Mouse (Mus musculus) mouse embryonic stem cell (cell line): ENCODE results near the gene Mucl3.

ENCODE experiments used
- in situ Hi-C, 2 experiments: fragments of 300-500 bp; cut with MboI; formaldehyde crosslinking; loops; 1 replicate in 1 of 2; 3 replicates in 1 of 2; pipeline ENCODE4 v1.14.3; 2019 to 2020; ENCODE audit warnings: low sequenced_read_pairs in 2 of 2, low pct_unique_long_range_greater_than_20kb in 1 of 2, mixed read lengths in 1 of 2; ENCODE audit not compliant: unreplicated experiment in 1 of 2

The Mucl3 gene

DNA sequence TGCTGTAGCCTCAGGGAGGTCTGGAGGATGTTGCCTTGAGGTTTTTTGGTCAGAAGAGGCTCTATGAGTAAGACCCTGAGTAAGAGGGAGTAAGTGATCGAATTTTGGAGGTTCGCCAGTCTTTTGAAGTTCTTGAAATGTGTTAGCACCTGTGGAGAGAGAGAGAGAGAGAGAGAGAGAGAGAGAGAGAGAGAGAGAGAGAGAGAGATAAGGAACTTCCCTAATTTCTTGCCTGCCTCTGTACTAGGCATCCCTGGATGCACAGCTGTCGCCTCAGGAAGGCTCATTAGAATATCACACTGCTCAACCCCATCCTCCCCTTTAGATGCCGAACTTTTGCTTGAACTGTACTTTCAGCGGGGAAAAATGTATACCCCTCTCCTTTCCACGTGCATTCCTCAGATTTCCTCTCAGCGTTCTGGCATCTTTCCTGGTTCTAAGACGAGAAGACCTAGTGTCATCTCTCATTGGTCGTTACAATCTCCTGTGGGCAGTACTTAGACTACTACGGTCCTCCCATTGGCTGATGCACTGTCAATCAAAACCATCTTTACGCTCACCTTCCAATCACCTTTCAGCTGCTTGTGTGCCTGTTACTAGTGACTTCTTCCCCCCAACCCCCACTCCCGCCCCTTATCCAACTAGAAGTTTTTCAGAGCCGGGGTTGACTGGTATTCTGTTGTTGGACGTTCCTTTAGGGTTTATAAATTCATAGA is 4.9 kb downstream of the Mucl3 start:
- in situ Hi-C loops: no loop called here

DNA sequence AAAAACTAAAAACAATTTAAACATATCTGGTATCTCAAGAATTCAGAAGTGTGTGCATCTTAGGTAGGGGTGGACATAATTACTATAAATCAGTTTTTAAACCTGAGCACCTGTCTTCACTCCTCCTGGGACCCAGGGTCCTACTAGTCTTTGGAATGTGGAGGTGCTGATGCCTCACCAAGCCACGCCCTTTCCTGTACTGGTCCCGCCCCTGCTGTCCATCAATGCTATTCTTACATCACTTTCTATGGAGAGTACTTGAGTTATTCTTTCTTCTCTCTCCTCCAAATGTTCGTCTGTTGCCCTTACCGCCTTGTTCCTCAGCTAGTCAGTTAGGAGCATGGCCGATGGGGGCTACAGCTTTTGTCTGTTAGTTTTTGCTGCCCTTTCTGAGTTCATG is 7.1 kb downstream of the Mucl3 start:
- in situ Hi-C loops: no loop called here

DNA sequence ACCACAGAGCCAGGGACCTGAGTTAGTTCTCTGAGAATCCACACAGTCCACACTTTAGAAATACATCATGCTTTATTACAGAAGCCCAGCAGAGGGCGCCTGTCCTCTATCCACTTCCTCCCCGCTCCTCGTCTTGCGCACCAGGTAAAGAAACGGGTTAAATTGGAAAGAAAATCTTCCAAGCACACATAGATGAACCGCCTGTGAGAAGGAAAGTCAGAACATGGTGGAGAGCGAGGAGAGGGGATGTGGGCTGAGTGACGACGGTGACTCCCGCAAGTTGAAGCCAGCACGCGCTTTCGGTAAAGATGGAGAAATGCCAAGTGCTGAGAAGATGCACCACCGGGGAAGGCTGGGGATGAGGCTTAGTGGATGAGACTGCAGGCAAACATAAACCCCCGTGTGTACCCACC is 7.8 kb downstream of the Mucl3 start:
- in situ Hi-C loops: no loop called here

DNA sequence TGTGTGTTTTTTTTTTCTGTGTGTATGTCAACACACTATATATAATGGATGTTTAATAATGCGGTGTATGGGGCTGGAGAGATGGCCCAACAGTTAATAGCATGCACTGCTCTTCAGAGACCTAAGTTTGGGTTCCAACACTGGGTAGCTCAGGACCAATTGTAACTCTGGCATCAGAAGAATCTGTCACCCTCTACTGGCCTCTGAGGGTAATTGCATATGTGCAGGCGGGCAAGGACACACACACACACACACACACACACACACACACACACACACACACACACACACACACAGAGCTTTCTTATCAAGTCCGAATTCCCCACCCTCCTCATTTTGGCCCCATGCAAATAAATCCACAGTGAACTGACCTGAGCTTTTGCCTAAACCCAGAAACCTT is 8.3 kb downstream of the Mucl3 start:
- in situ Hi-C loops: no loop called here

DNA sequence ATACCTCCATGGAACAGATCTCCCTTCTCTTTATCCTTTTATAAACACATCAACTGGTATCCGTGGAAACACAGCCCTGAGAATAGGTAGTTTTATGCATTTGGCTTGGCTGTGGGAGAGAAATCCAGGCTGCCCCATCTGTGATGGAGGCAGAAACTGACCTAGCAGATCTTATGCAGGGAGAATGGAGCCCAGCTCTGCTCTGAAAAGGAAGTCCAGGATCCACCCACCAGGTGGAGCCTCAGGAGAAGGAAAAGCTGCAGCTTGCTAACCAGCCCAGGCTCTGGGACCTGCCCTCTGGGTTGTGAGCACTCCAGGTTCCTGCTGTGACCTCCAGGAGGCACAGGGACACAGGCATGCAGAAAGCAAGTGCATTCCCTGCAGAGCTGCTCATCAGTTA is 9.5 kb downstream of the Mucl3 start:
- in situ Hi-C loops: no loop called here

DNA sequence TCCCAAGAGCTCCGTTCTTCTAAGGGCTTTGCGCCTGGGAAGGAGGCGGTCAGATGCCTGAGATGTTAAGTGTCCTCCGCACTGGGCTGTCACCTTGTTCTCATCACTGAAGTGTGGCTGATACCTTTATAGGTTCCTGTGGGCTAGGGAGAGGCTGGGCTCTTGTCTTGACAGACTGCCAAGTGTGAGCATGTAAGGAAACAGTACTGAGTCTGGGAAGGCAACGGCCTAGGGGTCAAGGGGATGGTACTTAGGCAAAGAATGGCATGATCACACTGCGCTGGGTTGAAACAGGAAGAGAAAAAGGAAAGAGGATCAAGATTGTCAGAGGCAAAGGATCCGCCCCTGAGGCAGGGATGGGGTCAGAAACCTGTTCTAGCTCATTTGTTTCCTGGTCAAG is 17.0 kb downstream of the Mucl3 start, which contains the start of gene Gm9573:
Gene Gm9573, minus strand, starts transcription at position 101 of the 400 bp plus-strand sequence.
- in situ Hi-C loops: no loop called here

DNA sequence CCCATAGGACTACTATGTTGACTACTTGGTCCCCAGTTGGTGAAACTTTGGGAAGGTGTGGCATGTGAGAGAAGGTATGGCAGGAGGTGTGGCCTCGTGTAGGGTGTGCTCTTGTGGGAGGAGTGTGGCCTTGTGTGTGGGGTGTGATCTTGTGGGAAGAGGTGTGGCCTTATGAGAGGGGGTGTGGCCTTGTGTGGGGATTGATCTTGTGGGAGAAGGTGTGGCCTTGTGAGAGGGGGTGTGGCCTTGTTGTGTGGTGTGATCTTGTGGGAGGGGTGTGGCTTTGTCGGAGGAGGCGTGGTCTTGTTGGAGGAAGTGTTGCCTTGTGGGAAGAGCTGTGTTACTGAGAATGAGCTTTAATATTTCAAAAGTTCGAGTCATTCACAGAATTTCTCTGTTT is 26.4 kb downstream of the Mucl3 start:
- in situ Hi-C loops: no loop called here

DNA sequence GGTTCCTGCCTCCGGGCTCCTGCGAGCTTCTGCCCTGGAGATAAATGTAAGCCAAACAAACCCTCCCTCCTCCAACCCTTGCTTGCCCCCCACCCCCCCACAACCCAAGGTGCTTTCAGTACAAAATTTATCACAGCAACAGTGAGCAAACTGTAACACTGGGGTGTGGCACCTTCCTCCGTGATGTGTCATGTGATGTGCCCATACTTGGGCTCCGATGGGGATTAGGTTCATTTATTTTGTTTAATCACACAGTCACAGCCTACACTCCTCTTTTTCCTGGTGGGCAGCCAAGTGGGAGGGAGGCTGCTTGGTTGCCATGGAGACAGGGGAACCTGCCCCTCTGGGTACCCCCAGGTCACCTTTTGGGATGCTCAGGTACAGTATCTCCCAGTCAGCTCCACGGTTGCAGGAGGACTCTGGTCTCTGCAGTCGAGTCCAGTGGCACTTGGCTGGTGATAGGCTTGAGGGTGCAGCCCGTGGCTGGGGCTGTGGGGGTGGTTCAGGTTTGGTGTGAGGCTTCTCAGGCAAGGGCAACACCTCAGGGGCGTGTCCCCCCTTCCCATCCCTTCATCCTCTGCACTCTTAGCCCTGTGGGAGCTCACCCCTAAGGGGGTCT is 41.6 kb downstream of the Mucl3 start:
- in situ Hi-C loops: no loop called here

DNA sequence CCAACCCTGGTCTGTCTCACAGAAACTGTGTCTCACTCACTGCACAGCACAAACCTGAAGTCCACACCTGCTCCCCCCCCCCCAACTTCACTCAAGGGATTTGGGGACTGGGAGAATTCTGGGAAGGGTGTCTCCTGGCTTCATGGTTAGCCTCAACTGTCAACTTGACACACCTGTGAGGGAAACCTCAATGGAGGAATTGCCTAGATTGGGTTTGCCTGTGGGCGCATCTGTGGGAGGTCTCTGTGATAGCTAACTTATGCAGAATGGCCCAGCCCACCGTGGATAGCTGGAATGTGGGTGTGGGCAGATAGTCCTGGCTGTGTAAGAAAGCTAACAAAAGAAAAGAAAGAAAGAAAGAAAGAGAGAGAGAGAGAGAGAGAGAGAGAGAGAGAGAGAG is 42.2 kb downstream of the Mucl3 start, which contains the start of gene Sfta2:
Gene Sfta2, plus strand, starts transcription at position 301 of the 400 bp plus-strand sequence.
- in situ Hi-C loops: no loop called here

DNA sequence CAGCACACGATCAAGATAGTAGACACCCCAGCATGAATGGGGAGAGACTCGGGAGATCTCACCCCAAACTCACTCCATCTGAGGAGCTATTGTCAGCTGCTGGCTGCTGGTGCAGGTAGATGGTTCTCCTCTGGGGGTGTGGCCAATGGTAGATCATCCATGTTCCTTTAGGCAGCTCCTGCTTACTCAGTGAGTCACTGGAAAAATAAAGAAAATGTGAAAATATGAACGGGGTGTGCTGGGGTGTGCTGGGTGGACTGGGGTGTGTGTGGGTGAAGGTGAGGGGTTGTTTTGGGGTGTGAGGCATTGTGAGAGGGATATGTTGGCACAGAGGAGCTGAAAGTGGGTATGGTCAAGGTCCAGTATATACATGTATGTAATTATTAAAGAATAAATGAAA is 46.1 kb downstream of the Mucl3 start:
- in situ Hi-C loops: no loop called here

DNA sequence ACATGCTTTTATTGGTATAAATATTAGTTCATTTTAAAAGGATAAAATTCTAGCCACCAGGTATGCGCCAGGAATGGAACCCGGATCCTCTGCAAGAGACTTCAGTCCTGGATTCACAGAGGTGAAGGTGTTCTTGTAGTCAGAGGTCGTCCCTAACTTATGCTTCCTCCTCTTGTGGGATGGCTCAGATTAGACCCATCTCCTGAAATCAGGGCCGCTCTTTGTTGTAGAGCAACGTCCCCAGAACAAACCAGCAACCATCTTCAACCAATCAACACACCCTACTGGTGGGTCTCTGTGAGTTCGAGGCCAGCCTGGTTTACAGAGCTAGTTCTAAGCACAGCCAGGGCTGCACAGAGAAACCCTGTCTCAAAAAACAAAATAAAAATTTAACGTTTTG is 49.0 kb downstream of the Mucl3 start:
- in situ Hi-C loops: no loop called here

DNA sequence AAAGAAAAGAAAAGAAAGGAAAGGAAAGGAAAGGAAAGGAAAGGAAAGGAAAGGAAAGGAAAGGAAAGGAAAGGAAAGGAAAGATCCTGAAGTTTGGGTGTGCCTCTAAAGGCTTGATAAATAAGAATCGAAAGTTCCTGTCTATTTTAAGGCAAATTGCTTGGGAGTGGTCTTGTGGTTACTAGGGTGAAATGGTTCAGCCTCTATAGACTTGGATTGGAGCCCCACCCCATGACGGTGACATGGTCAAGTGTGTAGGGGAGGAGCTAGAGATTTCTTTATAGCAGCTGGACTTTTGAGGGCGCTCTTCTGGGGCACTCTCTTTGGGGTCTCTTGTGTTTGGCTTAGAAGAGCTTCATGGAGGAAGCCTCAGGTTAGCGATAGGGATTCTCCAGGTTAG is 49.7 kb downstream of the Mucl3 start:
- in situ Hi-C loops: no loop called here

DNA sequence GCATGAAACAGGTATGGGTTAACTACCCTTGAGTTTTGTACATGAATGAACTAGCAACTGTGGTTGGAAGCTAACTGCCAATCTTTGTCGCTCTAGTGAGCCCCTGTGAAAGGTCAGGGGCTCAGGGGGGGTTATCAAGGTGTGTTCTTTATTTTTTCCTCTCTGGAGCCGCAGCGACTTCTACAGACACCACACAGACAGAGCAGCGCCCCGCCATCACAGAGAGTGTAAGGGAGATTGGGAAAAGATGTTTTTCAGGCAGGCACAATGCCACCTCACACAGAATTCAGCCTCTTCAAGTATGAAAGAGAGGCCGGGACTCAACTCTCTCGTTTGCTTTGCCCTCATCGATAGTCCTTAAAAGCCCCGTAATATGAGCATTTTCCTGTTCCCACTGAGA is 51.4 kb downstream of the Mucl3 start:
- in situ Hi-C loops: no loop called here

DNA sequence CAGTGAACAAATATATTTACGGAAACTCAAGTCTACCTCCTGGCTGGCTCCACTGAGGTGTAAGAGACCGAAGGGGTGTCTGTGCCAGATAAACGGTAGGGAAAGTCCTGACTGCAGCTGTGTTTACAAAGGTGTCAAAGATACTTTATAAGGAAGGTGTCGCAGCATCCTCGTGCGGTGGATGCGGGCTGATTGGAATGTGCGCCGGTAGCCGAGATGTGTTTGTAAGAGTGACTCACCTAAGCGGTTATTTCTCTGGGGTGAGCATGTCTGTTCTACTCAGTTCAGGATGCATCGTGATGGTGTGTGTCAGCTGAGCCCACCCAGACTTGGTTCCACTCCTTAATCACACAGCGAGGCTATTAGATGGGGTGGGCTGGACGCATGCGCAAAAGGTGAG is 51.8 kb downstream of the Mucl3 start:
- in situ Hi-C loops: no loop called here

DNA sequence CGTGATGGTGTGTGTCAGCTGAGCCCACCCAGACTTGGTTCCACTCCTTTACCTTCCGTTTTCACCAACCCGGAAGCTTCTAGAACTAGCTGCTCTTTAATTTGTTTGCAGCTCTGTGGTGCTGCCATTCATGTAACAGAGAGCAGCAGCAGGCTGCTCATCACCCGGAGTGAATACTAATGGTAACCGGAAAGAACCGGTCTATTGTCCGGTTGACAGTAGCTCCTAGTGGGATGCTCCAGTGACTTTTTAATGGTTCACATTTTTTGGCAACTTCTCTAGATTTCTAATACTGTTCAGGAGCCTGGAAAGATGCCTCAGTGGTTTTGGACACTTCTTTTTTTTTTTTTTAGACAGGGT is 52.3 kb downstream of the Mucl3 start:
- in situ Hi-C loops: no loop called here

DNA sequence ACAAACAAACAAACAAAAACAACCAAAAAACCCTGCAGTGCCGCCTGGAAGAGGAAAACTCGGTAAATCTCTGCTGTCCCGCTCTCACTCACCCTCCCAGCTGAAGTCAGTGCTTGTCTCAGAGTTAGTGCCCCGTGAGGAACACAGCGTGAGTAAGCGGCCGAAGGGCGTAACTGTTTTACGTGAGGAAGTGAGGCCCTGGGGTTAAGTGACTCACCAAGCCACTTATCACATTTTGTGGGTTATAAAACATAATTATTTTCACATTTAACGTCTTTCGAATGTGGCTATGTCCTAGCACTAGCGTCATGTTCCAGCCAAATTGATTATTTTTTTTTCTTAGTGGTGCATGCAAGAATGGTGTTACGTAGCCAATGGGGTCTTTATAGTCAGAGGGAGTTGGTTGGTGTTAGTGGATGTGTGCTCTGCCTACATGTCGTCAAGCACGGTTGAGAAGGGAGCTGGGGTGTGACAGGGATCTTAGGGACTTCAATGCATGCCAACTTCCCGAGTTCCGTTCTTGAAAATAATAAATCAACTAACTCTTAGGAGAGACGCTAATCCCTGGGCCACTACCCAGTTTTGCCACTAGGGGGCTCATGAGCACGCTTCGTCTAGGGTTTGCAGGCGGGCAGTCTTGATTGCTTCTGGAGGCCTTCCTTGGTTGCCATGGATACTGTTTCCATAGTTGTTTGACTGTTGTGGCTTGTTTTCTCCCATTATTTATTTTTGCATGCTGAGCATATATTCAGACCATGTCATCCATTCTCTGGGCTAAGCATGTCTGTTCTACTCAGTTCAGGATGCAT is 52.9 kb downstream of the Mucl3 start:
- in situ Hi-C loops: no loop called here

DNA sequence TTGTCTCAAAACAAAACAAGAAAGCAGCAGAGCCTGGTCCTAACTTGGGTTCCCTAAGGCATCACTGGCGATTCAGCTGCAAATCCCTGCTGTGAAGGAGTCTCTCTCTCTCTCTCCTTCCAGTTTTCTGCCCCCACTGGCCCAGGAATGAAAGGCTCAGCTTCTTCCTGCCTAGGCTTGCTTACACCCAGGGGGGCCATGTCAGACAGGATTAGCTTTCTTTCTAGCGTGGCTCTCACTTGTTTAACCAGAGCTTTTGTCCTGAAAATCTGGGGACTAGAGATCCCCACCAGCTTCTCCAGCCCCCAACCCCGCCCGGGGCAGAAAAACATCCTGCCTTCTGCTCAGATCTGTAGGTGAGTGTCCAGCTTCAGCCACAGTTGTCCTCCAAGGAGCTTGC is 55.1 kb downstream of the Mucl3 start:
- in situ Hi-C loops: no loop called here

DNA sequence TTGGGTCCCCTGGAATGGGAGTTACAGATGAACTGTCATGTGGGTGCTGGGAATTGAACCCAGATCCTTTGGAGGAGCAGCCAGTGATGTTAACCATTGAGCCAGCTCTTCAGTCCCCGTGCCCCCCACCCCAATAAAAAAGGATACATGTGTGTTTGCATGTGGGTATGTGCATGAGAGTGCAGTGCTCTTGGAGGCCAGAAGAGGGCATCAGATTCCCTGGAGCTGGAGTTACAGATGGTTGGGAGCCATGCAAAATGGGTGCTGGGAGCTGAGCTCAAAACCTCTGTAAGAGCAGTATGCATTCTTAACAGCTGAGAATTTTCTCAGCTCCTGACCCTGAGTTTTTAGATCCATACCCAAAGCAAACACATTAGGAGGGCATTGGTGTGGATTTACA is 56.2 kb downstream of the Mucl3 start:
- in situ Hi-C loops: no loop called here
